Mouse (Mus musculus) heart, embryonic 13.5 days (tissue): ENCODE measurements around the gene Hpgds. TPM values are rescaled to one million over a fixed set of nuclear protein-coding genes. Genes with fewer than 3 reads are reported as not detected.

Experiments used
- ATAC-seq: fragments of 200-750 bp; cut with Nextera tagmentation; 2 replicates; pipeline ENCODE4 v1.8.0; 2017; ENCODE audit warnings: moderate TSS enrichment; ENCODE audit not compliant: insufficient number of reproducible peaks, low FRiP score, low TSS enrichment; ENCODE audit errors: extremely low read depth
- H3K27ac ChIP-seq: fragments of 300-500 bp; sonication (generic); replicated peaks from 2 replicates; pipeline ENCODE4 v1.5.1; 2015; ENCODE audit warnings: moderate library complexity, mild to moderate bottlenecking, inconsistent platforms
- H3K27me3 ChIP-seq: fragments of 300-500 bp; sonication (generic); replicated peaks from 2 replicates; pipeline ENCODE4 v1.6.1; 2015; ENCODE audit warnings: mild to moderate bottlenecking, inconsistent platforms
- H3K36me3 ChIP-seq: fragments of 300-500 bp; sonication (generic); 2 replicates; pipeline ENCODE4 v1.6.1; 2015; ENCODE audit warnings: mild to moderate bottlenecking, inconsistent platforms
- H3K4me1 ChIP-seq: fragments of 300-500 bp; sonication (generic); 2 replicates; pipeline ENCODE4 v1.6.1; 2015; ENCODE audit warnings: inconsistent platforms
- H3K4me2 ChIP-seq: fragments of 300-500 bp; sonication (generic); 2 replicates; pipeline ENCODE4 v1.6.1; 2015; ENCODE audit warnings: inconsistent platforms, mild to moderate bottlenecking, moderate library complexity
- H3K4me3 ChIP-seq: fragments of 300-500 bp; sonication (generic); 2 replicates; pipeline ENCODE4 v1.5.1; 2015; ENCODE audit warnings: moderate library complexity, mild to moderate bottlenecking, inconsistent platforms
- H3K9ac ChIP-seq: fragments of 300-500 bp; sonication (generic); 2 replicates; pipeline ENCODE4 v1.6.1; 2015; ENCODE audit warnings: inconsistent platforms, mild to moderate bottlenecking, moderate library complexity
- H3K9me3 ChIP-seq: fragments of 300-500 bp; sonication (generic); 2 replicates; pipeline ENCODE4 v1.6.1; 2016; ENCODE audit warnings: inconsistent platforms
- WGBS: fragments of 180-500 bp; shearing (Covaris S2); methylation state at CpG from one replicate; pipeline ENCODE4 v1.1.7; 2015; ENCODE audit warnings: mixed read lengths; 5-methylcytosine and 5-hydroxymethylcytosine counted together
- polyA plus RNA-seq: library from polyadenylated mRNA; unstranded; fragments of >200 nt; fragmentation: Nextera tagmentation; extraction: Ambion mirVana; gene quantifications from 2 replicates; pipeline ENCODE4 v1.2.1, GENCODE M21; 2015

Hpgds gene
- polyA plus RNA-seq, 1 experiment from 2014 or later, result 2.8 TPM

GRCm38 (mm10) chr6:65138243-65138642 is 6.5 kb downstream of the Hpgds start:
- Histone ChIP-seq H3K27me3 (no peaks in the 10 kb centered on the region), H3K9ac (no peak overlapping the region), H3K4me1 (no peaks in the 10 kb centered on the region), H3K36me3 (no peaks in the 10 kb centered on the region), H3K27ac (no peak overlapping the region), H3K4me2 (no peak overlapping the region), H3K9me3 (no peaks in the 10 kb centered on the region), H3K4me3 (no peak overlapping the region)
- 89% methylated on average over 1 of the region's 1 CpGs for WGBS
- ATAC-seq, result no peak

GRCm38 (mm10) chr6:65137802-65138201 is 6.9 kb downstream of the Hpgds start:
- no peak overlapping the region for H3K9ac ChIP-seq
- no peak overlapping the region for H3K27ac ChIP-seq
- no peaks in the 10 kb centered on the region for H3K36me3 ChIP-seq
- no peak overlapping the region for H3K4me2 ChIP-seq
- no peaks in the 10 kb centered on the region for H3K27me3 ChIP-seq
- 62% methylated on average over 2 of the region's 2 CpGs for WGBS
- ATAC-seq, result no peak
- H3K4me1 ChIP-seq, result no peaks in the 10 kb centered on the region
- H3K4me3 ChIP-seq, result no peak overlapping the region
- no peaks in the 10 kb centered on the region for H3K9me3 ChIP-seq

GRCm38 (mm10) chr6:65132376-65132775 is 12.3 kb downstream of the Hpgds start:
- Histone ChIP-seq H3K9me3 (no peaks in the 10 kb centered on the region), H3K4me1 (no peaks in the 10 kb centered on the region), H3K27me3 (no peaks in the 10 kb centered on the region), H3K9ac (no peak overlapping the region), H3K36me3 (no peaks in the 10 kb centered on the region), H3K4me2 (no peak overlapping the region), H3K27ac (no peak overlapping the region), H3K4me3 (no peak overlapping the region)
- no peak for ATAC-seq
- WGBS, result 56% methylated on average over 6 of the region's 6 CpGs

GRCm38 (mm10) chr6:65126074-65126726 is 18.5 kb downstream of the Hpgds start:
- no peaks in the 10 kb centered on the region for H3K27me3 ChIP-seq
- H3K4me2 ChIP-seq, result no peak overlapping the region
- H3K36me3 ChIP-seq, result no peaks in the 10 kb centered on the region
- no peak for ATAC-seq
- no peak overlapping the region for H3K9ac ChIP-seq
- no peaks in the 10 kb centered on the region for H3K9me3 ChIP-seq
- no peak overlapping the region for H3K4me3 ChIP-seq
- WGBS, result 14% methylated on average over 2 of the region's 2 CpGs
- no peak overlapping the region for H3K27ac ChIP-seq
- H3K4me1 ChIP-seq, result no peaks in the 10 kb centered on the region

- Histone ChIP-seq H3K27ac (no peak overlapping the region), H3K36me3 (peaks cover 65% of the 10 kb centered on the region)
- 79% methylated on average over 1 of the region's 1 CpGs for WGBS
Measured at GRCm38 (mm10) chr6:65117540-65117939, 27.2 kb downstream of the Hpgds start.

GRCm38 (mm10) chr6:65114902-65115301 is 29.8 kb downstream of the Hpgds start:
- Histone ChIP-seq H3K9me3 (no peaks in the 10 kb centered on the region), H3K4me3 (no peak overlapping the region), H3K27ac (no peak overlapping the region), H3K4me1 (no peaks in the 10 kb centered on the region), H3K36me3 (peaks cover 83% of the 10 kb centered on the region), H3K9ac (no peak overlapping the region), H3K4me2 (no peak overlapping the region), H3K27me3 (no peaks in the 10 kb centered on the region)
- ATAC-seq, result no peak
- WGBS, result 88% methylated on average over 2 of the region's 2 CpGs

More at GRCm38 (mm10) chr6:65117540-65117939, 27.2 kb downstream of the Hpgds start:
- ATAC-seq, result no peak
- no peaks in the 10 kb centered on the region for H3K4me1 ChIP-seq
- H3K27me3 ChIP-seq, result no peaks in the 10 kb centered on the region
- no peak overlapping the region for H3K9ac ChIP-seq
- no peaks in the 10 kb centered on the region for H3K9me3 ChIP-seq
- H3K4me2 ChIP-seq, result no peak overlapping the region
- H3K4me3 ChIP-seq, result no peak overlapping the region

- Histone ChIP-seq H3K4me3 (no peak overlapping the region), H3K4me2 (no peak overlapping the region), H3K4me1 (no peaks in the 10 kb centered on the region), H3K9ac (no peak overlapping the region), H3K27me3 (no peaks in the 10 kb centered on the region), H3K9me3 (no peaks in the 10 kb centered on the region), H3K27ac (no peak overlapping the region), H3K36me3 (peaks cover 68% of the 10 kb centered on the region)
- WGBS, result 92% methylated on average over 1 of the region's 1 CpGs
- ATAC-seq, result no peak
Measured at GRCm38 (mm10) chr6:65079139-65079538, 65.6 kb downstream of the Hpgds start.

- no peak overlapping the region for H3K4me3 ChIP-seq
- H3K36me3 ChIP-seq, result peaks cover 76% of the 10 kb centered on the region
- no peaks in the 10 kb centered on the region for H3K9me3 ChIP-seq
- no peaks in the 10 kb centered on the region for H3K4me1 ChIP-seq
- H3K27ac ChIP-seq, result no peak overlapping the region
- no peak for ATAC-seq
- H3K27me3 ChIP-seq, result no peaks in the 10 kb centered on the region
- no peak overlapping the region for H3K4me2 ChIP-seq
- 78% methylated on average over 2 of the region's 2 CpGs for WGBS
- no peak overlapping the region for H3K9ac ChIP-seq
Measured at GRCm38 (mm10) chr6:65075201-65075600, 69.5 kb downstream of the Hpgds start.

Other genes with a start within 250 kb of the Hpgds start
- 43.2 and 44.5 TPM in 2 replicates for gene Smarcad1, start 102.3 kb downstream of the Hpgds start, polyA plus RNA-seq
- 0.43 and 0.56 TPM in 2 replicates for gene C130060K24Rik, start 236.2 kb upstream of the Hpgds start, polyA plus RNA-seq